Mouse (Mus musculus): Measurements from ENCODE around the gene Ankrd33.

GRCm38 (mm10) chr15:101143494-101143893 is 27.9 kb downstream of the Ankrd33 start:
- TF ChIP-seq GATA1 (IDR thresholded peaks at IDR 0.05; ENCODE audit: borderline replicate concordance, low read length), result no peak
- TF ChIP-seq CTCF (IDR thresholded peaks at IDR 0.05; ENCODE audit: low read depth, low read length), result no peak

Measured in G1E (cell line).